Mouse (Mus musculus) midbrain, embryonic 10.5 days (tissue): ENCODE data around the gene Tet1. TPM values are rescaled to one million over a fixed set of nuclear protein-coding genes. Genes with fewer than 3 reads are reported as not detected.

Experiments used
- DNase-seq: peaks from one replicate; pipeline ENCODE4 v3.0.0-alpha.2; 2017; ENCODE audit warnings: low spot score
- H3K27ac ChIP-seq: fragments of 300-500 bp; sonication (generic); replicated peaks from 2 replicates; pipeline ENCODE4 v1.5.1; 2016; ENCODE audit warnings: mild to moderate bottlenecking
- H3K27me3 ChIP-seq: fragments of 300-500 bp; sonication (generic); 2 replicates; pipeline ENCODE4 v1.6.1; 2016; ENCODE audit warnings: low read depth, mild to moderate bottlenecking; ENCODE audit not compliant: poor library complexity, severe bottlenecking
- H3K36me3 ChIP-seq: fragments of 300-500 bp; sonication (generic); 2 replicates; pipeline ENCODE4 v1.6.1; 2016; ENCODE audit warnings: mild to moderate bottlenecking, moderate library complexity
- H3K4me1 ChIP-seq: fragments of 300-500 bp; sonication (generic); 2 replicates; pipeline ENCODE4 v1.6.1; 2016
- H3K4me3 ChIP-seq: fragments of 300-500 bp; sonication (generic); 2 replicates; pipeline ENCODE4 v1.5.1; 2016; ENCODE audit warnings: mild to moderate bottlenecking, moderate library complexity
- H3K9me3 ChIP-seq: fragments of 300-500 bp; sonication (generic); replicated peaks from 2 replicates; pipeline ENCODE4 v1.6.1; 2016; ENCODE audit warnings: mild to moderate bottlenecking
- WGBS: fragments of 180-500 bp; shearing (Covaris S2); methylation state at CpG from one replicate; pipeline ENCODE4 v1.1.7; 2016; 5-methylcytosine and 5-hydroxymethylcytosine counted together
- polyA plus RNA-seq: library from polyadenylated mRNA; unstranded; fragments of >200 nt; fragmentation: Nextera tagmentation; extraction: Ambion mirVana; gene quantifications from 2 replicates; pipeline ENCODE4 v1.2.1, GENCODE M21; 2016

Tet1 gene
- polyA plus RNA-seq, 1 experiment from 2014 or later = 24.8 TPM

DNA sequence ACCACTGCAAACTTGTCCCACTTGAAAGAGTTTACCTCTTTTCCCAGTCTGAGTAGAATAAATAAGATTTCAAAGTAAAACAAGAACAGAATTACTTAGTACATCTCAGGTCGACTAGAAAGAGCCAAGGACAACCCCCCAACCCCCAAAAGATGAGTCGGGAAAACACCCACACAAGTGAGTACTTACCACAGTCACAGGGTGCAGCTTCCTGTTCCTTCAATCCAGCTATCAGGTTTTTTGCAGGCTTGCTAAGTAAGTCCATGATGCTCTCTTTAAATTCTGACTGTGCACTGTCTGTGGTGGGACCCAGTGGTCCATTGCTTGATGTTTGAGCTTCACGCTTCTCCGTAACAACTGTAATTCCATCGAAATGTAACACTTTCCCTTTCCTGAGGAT is 70.8 kb downstream of the Tet1 start:
- no peaks in the 10 kb centered on the region for H3K27me3 ChIP-seq

GRCm38 (mm10) chr10:62832783-62833182 is 76.0 kb downstream of the Tet1 start:
- peaks cover 68% of the 10 kb centered on the region for H3K36me3 ChIP-seq

More for the DNA sequence above, 70.8 kb downstream of the Tet1 start:
- H3K9me3 ChIP-seq = no peaks in the 10 kb centered on the region
- peaks cover 55% of the 10 kb centered on the region for H3K36me3 ChIP-seq
- no peak overlapping the region for H3K4me3 ChIP-seq
- no peak for DNase-seq
- H3K27ac ChIP-seq = no peak overlapping the region
- 92% methylated on average over 5 of the region's 5 CpGs for WGBS
- no peaks in the 10 kb centered on the region; the same call in 1 of the 2 replicates for H3K4me1 ChIP-seq

DNA sequence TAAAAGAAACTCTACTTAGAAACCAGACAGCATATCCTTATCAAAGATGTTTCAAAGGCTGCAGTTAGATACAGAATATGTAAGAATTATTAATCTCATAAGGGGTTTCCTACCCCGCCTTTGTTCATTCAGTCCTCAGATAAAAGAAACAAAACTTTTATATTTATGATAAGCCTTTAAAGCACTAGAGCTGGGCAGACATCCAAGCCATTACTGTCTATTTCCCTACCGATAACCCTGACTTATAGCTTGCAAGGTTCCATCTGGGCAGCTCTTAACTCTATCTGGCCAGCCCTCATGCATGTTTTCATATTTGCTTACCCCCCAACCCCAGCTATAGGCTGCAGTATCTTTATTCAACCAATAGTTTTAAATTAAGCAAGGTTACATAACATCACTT is 77.2 kb downstream of the Tet1 start:
- Histone ChIP-seq H3K4me1 (no peaks in the 10 kb centered on the region), H3K36me3 (peaks cover 67% of the 10 kb centered on the region), H3K27me3 (no peaks in the 10 kb centered on the region), H3K9me3 (no peaks in the 10 kb centered on the region), H3K27ac (no peak overlapping the region), H3K4me3 (no peak overlapping the region)
- WGBS = 96% methylated on average over 2 of the region's 2 CpGs
- DNase-seq = no peak

More at GRCm38 (mm10) chr10:62832783-62833182, 76.0 kb downstream of the Tet1 start:
- 85% methylated on average over 9 of the region's 9 CpGs for WGBS
- H3K4me3 ChIP-seq = no peak overlapping the region
- H3K27me3 ChIP-seq = no peaks in the 10 kb centered on the region
- no peaks in the 10 kb centered on the region for H3K4me1 ChIP-seq
- no peak overlapping the region for H3K27ac ChIP-seq
- no peak for DNase-seq
- H3K9me3 ChIP-seq = no peaks in the 10 kb centered on the region

GRCm38 (mm10) chr10:62824474-62824873 is 84.3 kb downstream of the Tet1 start:
- H3K27ac ChIP-seq = no peak overlapping the region
- DNase-seq = no peak
- H3K36me3 ChIP-seq = peaks cover 56% of the 10 kb centered on the region
- H3K4me1 ChIP-seq = no peaks in the 10 kb centered on the region
- H3K9me3 ChIP-seq = no peaks in the 10 kb centered on the region
- H3K27me3 ChIP-seq = no peaks in the 10 kb centered on the region
- 87% methylated on average over 8 of the region's 8 CpGs for WGBS
- H3K4me3 ChIP-seq = no peak overlapping the region

GRCm38 (mm10) chr10:62823431-62823830 is 85.4 kb downstream of the Tet1 start:
- H3K4me3 ChIP-seq = no peak overlapping the region
- no peak for DNase-seq
- no peaks in the 10 kb centered on the region for H3K4me1 ChIP-seq
- no peaks in the 10 kb centered on the region for H3K9me3 ChIP-seq
- WGBS = 80% methylated on average over 4 of the region's 4 CpGs
- H3K27me3 ChIP-seq = no peaks in the 10 kb centered on the region
- no peak overlapping the region for H3K27ac ChIP-seq
- peaks cover 58% of the 10 kb centered on the region for H3K36me3 ChIP-seq

DNA sequence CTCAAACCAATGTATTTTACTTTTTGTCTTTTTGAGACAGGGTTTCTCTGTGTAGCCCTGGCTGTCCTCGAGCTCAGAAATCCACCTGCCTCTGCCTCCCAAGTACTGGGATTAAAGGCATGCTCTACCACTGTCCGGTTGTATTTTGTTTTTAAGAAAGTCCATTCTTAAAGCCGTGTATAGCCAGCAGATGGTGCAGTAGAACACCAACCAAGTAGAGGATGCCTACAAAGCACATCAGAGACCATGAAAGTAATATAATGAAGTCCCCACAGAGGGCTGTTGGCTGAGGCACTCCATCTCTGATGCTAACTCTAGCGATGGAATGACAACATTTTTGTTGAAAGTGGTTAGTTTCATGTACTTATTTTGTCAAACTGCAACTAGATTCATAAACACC is 98.8 kb downstream of the Tet1 start:
- Histone ChIP-seq H3K27ac (no peak overlapping the region), H3K4me1 (no peaks in the 10 kb centered on the region), H3K4me3 (no peak overlapping the region), H3K27me3 (no peaks in the 10 kb centered on the region), H3K36me3 (peaks cover 57% of the 10 kb centered on the region), H3K9me3 (no peaks in the 10 kb centered on the region)
- 87% methylated on average over 4 of the region's 4 CpGs for WGBS
- DNase-seq = no peak

DNA sequence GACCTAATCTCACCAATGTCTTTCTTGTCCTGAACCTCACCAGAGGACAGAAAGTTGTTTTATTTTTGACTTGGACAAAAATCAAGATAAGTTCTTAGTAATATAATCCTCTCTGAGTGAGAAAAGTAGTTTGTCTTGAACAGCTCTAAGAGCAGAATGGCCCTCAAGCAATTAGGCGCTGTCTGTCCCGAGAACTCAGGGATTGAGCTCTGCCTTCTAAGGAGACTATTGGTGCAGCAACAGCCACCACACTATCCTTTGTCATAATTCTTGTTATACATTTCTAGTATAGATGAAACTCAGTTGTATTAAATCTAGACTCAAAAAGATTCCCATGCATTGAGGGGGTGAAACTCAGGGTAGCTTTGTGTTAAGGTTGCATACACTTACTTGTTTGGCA is 100.0 kb downstream of the Tet1 start:
- Histone ChIP-seq H3K27ac (no peak overlapping the region), H3K27me3 (no peaks in the 10 kb centered on the region), H3K4me3 (no peak overlapping the region), H3K9me3 (no peaks in the 10 kb centered on the region), H3K36me3 (peaks cover 49% of the 10 kb centered on the region), H3K4me1 (no peaks in the 10 kb centered on the region)
- WGBS = 94% methylated on average over 2 of the region's 2 CpGs
- DNase-seq = no peak

DNA sequence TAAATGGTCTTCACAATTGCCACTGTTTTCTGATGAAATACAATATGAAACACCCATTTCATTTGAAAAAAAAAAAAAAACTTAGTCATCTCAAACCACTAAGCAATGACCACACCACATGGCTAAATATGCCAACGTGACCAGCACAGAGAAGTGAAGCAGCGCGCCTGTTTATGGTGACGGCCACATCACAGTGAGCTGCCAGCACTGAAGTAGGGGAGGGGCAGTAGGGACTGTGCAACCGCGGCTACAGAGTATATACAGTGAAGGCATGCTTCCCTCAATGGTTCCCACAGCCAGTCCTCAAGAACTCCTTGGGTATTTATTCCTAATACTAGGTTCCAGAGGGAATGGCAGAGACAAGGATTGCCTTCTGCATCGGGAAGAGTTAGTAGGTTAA is 100.5 kb downstream of the Tet1 start:
- Histone ChIP-seq H3K4me3 (no peak overlapping the region), H3K4me1 (no peaks in the 10 kb centered on the region), H3K27me3 (no peaks in the 10 kb centered on the region), H3K36me3 (peaks cover 45% of the 10 kb centered on the region), H3K27ac (no peak overlapping the region), H3K9me3 (no peaks in the 10 kb centered on the region)
- no peak for DNase-seq
- WGBS = 92% methylated on average over 7 of the region's 7 CpGs

GRCm38 (mm10) chr10:62804106-62804505 is 104.7 kb downstream of the Tet1 start:
- H3K27ac ChIP-seq = no peak overlapping the region
- no peaks in the 10 kb centered on the region for H3K27me3 ChIP-seq
- no peaks in the 10 kb centered on the region for H3K9me3 ChIP-seq
- H3K36me3 ChIP-seq = peaks cover 8% of the 10 kb centered on the region
- no peak for DNase-seq
- H3K4me3 ChIP-seq = no peak overlapping the region
- WGBS = 82% methylated on average over 2 of the region's 2 CpGs
- H3K4me1 ChIP-seq = no peaks in the 10 kb centered on the region

- Histone ChIP-seq H3K4me1 (no peaks in the 10 kb centered on the region), H3K9me3 (no peaks in the 10 kb centered on the region), H3K27ac (no peak overlapping the region), H3K36me3 (peaks cover 6% of the 10 kb centered on the region), H3K4me3 (no peak overlapping the region), H3K27me3 (no peaks in the 10 kb centered on the region)
- no peak for DNase-seq
- WGBS = 91% methylated on average over 2 of the region's 2 CpGs
Observed at GRCm38 (mm10) chr10:62803296-62803695, 105.5 kb downstream of the Tet1 start.

GRCm38 (mm10) chr10:62794221-62794620 is 114.6 kb downstream of the Tet1 start:
- H3K4me3 ChIP-seq = no peak overlapping the region
- no peaks in the 10 kb centered on the region for H3K27me3 ChIP-seq
- H3K36me3 ChIP-seq = peaks cover 16% of the 10 kb centered on the region
- no peaks in the 10 kb centered on the region for H3K9me3 ChIP-seq
- H3K27ac ChIP-seq = no peak overlapping the region
- peaks cover 10% of the 10 kb centered on the region for H3K4me1 ChIP-seq
- WGBS = 93% methylated on average over 4 of the region's 4 CpGs
- DNase-seq = no peak

GRCm38 (mm10) chr10:62793091-62793453 is 115.7 kb downstream of the Tet1 start:
- Histone ChIP-seq H3K36me3 (peaks cover 27% of the 10 kb centered on the region), H3K4me3 (peak overlapping the region; percentile 96), H3K27ac (peak overlapping the region; percentile 98), H3K27me3 (no peaks in the 10 kb centered on the region), H3K4me1 (peaks cover 13% of the 10 kb centered on the region), H3K9me3 (no peaks in the 10 kb centered on the region)
- 50% methylated on average over 2 of the region's 2 CpGs for WGBS
- DNase-seq = no peak

DNA sequence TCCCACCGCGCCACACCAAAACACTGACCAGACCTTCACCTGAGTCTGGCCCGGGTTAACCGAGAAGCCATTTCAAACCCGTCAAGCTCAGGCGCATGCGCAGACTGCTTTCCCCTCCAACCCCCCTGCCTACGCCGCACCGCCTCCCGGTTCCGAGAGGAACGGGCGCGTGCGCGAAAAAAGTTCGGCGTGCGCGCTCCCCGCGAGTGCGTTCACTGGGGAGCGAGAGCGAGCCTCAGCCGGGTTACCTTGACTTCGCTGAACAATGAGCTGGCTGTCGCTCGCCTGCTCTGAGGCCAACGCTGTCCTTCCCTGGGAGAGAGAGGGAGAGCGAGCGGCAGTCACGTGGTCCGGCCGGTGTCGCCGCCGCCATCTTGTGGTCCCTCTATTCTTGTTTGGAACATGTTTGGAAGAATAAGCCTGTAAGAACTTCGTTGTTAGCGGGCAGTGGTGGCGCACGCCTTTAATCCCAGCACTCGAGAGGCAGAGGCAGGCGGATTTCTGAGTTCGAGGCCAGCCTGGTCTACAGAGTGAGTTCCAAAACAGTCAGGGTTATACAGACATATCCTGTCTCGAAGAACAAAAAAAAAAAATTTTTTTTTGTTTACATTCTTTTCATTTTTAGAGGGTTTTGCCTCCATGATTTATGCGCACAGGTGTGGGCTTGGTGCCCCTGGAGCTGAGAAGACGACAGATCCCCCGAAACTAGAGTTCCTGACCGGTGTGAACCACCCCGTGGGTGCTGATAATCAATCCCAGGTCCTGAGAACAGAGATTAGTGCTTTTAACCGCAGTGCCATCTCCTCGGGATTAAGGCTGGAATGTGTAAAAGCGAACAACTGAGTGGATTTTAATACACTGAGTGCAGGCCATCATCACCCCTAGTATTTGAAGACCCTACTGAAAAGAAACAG is 116.4 kb downstream of the Tet1 start, which contains the start of gene Ccar1:
Gene Ccar1, minus strand, starts transcription at position 110 of the 914 bp plus-strand sequence.
- peak; percentile 99 for DNase-seq
- Histone ChIP-seq H3K9me3 (no peaks in the 10 kb centered on the region), H3K4me1 (peaks cover 13% of the 10 kb centered on the region), H3K27me3 (no peaks in the 10 kb centered on the region), H3K36me3 (peaks cover 33% of the 10 kb centered on the region), H3K4me3 (peak within 1 kb of the TSS; percentile 96), H3K27ac (peak within 1 kb of the TSS; percentile 98)
- WGBS = 3% methylated on average over 55 of the region's 55 CpGs
